Mouse (Mus musculus): ENCODE measurements at regions not wholly inside any gene's neighbourhood (a gene's known extent, or its start where the extent isn't known, plus 50 kb on each side); places are given as distances from the start of the nearest gene placed in this dataset.
A peak's percentile ranks its signal among the peaks of the same experiment; 100 is the strongest.

DNA sequence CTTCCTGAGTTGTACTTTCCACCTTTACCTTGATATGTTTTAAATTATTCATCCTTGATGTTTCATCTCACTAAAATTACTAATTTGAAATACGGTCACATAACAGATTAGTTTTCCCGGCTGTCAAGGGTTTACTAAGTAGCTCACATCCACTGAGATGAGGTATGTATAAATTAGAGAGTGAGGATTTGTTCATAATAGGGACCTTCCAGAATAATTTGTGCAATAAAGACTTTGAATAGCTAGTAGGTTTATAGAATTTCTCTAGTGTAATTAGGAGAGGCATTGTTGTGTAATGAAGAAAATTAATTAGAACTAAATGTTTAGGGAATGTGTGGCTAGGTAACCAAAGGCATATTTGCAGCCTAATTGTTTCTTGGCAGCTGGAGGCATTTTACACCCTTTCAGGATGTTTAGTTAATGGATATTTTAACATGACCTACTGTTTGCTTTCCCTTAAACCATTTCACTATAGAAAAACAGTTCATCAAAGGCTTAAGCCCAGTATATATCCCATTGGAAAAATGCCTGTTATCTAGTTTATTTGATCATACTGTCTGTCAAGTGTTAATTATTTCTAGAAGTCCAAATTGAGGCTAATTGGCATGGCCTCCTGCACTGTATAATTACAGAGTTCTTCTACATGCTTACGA lies 70.8 kb downstream of the Mat2b start:
- DNase-seq = no peak

DNA sequence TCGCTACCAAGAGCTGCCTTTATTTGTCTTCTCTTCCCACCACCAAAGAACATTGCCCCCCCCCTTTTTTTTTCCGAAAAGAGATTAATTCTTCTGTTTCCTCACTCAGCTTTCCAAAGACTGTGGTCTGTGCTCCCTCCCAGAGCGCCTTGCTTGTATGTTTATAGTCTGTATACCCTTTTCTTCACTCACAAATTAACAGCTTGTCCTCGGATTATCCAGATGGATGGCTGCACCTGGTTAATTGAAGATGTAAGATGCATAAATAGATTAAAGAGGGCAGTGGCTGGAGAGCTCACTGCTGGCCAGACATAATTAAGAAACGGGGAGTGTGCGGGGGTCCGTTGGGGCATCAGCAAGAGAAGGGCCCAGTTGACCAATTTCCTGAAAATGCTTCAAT lies 75.0 kb downstream of the Mat2b start:
- no peak for DNase-seq

- no peak for DNase-seq
Measured at GRCm38 (mm10) chr11:40603008-40603407, 92.0 kb downstream of the Mat2b start.

- peak; percentile 29 for DNase-seq
Measured at GRCm38 (mm10) chr11:40601572-40601909, 93.5 kb downstream of the Mat2b start.

DNA sequence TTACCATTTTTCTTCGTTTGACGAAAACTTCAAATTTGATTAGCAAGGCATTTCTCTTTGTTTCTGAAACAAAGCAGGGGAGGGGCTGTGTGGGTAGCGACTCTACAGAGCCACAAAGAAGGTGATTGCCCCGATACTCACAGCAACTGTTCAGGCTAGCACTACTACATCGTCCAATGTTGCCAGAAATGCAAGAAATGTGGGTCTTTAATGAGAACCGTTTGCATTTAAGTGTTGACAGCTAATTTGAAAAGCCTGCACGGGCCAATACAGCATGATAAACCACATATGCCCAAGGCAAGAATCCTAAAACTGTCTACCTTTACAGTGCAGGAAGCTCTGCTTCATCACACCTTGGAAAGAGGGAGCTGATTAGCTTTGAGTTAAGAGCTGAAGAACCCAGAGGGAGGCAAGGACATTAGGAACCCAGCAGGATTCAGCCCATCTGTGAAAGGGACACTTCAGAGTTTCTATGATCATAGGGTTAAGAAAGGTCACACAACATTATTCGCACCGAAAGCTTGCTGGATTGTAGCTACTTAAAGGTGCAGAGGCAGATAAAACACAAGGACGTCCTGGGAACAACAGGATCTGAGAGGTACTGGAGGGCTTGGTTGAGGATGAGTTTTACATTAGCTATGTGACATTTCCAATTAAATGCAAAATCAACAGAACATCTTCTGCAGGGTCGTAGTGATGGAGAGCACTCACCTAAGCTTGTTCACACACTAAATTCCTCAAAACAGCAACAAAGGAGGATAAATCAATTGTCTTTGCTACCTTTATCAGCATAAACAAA lies 94.0 kb downstream of the Mat2b start:
- no peak for DNase-seq

DNA sequence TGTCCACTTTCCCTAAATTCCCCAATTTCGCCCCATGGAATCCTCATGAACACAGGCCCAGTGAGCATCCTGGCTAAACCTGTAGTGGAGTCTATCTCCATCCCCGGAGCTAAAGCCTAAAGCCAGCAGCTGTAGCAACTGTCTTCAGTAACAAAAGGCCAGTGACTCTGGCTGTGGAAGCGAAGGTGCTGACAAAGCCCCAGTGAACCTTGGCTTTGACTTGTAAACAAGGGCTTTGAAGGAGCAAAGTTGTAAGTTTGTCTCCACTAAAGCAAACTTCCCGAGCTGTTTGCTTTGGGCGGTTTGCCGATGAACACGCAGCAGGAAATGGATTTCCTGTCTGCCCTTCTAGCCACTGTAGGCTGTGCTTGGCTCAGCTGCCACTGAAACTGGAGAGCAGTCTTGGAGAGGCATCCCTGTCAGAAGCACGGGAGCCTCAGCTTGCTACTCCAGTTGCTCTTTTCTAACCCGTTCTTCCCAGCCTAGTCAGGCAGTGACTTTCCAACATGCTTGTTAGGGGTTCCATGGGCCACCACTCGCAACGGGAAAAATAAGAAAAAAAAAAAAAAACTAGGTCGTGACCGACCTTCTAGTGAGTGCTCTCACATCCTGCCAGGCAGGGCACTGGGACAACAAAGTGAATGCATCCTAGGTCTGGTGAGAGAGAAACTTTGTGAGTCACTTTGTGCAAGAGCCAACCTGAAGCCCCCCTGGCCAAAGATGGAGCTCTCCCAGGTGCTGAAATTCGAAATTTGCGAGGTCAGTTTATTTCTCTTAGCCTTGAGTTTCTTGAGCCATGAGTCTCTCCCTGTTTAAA lies 94.8 kb downstream of the Mat2b start:
- peak; percentile 62 for DNase-seq

GRCm38 (mm10) chr11:40596347-40596746 lies 98.7 kb downstream of the Mat2b start:
- no peak for DNase-seq

GRCm38 (mm10) chr11:40592056-40592455 lies 102.9 kb downstream of the Mat2b start:
- DNase-seq = no peak

DNA sequence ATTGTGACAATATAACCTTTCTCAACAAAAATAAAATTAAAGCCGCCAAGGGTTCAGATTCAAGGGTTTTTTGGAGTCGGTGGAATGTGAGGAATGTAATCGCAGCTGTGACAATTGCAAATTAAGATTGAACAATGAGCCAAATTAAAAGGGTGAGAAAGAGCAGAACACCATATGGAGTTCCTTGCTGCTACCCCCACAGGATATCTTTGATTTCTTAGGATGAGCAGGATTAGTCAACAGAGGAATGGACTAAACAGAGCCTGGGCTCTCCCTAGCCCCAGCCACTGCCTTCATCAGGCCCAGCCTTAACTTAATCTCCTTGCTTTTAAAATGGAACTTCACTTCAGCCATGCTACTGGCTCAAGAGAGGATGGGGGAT lies 121.3 kb downstream of the Mat2b start:
- no peak for DNase-seq

DNA sequence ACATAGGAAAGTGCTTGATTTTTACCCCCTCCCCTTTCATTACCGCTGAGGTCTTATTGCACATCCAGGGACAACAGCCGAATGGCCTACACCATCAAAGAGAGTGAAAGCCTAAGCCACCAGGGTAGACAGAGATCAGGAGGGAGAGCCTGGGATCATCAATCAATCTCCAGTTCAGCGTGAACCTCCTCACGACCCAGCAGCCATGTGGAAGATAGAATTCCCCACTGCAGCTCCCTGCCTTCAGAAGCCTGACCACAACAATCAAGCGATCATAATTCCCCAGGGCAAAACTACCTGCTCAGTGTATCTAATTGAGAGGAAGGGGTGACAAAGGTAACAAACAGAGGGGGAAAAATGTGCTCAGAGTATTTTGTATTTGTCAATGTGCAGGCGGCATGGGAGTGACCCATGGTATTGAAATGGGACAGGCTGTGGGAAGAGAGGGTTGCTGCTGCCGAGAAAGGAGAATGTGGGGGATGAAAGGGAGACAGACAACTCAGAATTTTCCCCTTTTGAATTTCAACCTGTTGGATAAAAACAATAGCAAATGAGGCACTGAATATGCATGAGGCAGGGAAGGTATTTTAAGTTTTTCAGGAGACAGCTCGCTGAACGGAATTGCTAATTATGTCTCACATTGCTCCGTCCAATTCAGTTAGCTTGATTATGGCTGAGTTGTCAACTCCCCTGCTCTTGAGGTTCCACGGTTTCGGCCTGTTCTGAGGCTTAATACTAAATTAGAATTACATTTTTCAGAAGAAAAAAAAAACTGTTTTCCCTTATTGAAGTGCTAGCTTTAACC lies 121.8 kb downstream of the Mat2b start:
- no peak for DNase-seq

- DNase-seq = no peak
Measured at GRCm38 (mm10) chr11:40562866-40563265, 132.1 kb downstream of the Mat2b start.

DNA sequence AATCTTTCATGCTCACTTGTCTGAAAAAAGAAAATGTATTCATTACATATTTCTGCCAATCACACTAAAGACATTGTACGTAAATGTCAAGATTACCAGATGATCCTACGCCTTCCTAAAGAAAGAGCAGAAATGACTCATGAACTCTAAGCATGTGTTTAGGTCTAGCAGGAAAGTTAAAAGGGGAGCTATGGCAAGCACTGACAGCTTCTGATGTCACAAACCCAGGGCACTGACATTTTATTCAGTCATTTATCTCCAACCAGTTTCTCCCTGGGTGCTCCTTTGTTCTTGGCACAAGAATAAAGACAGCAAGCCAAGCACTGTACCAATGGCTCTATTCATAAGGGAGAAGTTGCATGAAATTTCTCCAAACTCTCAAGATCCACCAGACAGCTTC lies 133.0 kb downstream of the Mat2b start:
- no peak for DNase-seq

DNA sequence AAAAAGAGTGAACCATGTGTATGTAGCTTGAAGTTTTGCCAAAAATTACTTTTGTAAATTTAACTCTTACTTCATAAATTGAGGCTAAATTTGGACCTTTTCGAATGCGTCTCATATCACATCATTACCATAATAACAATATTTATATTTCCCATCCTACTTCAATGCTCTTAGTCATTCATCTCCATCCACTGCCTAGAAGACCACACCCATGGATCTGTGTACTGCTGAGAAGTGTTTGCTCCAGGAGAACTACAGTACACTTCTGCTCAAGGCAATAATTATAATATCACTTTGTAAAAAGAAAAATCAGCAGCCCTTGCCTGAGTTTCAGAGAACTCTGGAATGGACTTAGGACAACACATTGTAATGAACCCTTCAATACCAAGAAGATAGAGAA lies 133.6 kb downstream of the Mat2b start:
- no peak for DNase-seq

- DNase-seq = no peak
Measured at GRCm38 (mm10) chr11:40558486-40558885, 136.5 kb downstream of the Mat2b start.

DNA sequence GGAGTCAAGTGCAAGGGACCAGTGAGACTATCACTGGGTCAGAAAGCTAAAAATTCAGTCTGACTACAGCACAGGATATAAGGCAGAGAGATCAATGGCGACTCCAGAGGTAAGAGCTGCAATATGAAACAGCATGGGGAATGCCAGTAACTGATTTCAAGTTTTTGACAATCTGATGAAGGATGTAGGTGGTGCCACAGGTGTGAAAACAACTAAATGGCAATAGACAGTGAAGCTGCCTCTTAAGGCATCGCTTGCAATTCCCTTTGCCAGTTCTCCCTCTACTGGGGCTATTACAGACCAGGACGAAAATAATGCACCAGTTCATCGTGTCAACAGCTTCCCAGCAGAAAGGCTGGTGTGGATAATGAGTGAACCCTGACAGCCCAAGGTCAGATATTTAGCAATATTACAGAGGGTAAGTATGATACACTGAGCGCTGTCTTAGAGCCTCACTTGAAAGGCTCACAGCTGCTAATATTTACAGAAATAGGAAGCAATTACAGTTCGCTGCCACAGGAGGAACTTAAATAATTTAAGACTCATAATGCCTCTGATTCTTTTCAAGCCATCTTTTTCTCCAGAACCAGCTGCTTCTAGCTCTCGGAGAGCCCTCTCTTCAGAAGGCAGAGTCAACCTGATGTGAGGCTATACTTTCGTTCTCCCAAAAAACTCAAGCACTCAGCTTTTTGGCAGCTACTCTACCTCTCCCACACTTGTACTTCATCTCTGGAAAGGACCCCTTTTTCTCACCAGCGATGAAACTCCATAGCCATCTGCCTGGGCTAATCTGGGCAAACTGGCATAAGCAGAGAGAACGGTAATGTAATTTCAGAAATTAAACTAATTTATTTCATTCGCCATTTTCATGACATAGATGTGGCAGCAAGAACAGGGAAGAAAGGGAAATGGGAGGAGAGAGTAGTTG lies 139.9 kb downstream of the Mat2b start:
- no peak for DNase-seq

- DNase-seq = no peak
Measured at GRCm38 (mm10) chr11:40552054-40552453, 142.9 kb downstream of the Mat2b start.

GRCm38 (mm10) chr11:40546596-40546995 lies 148.4 kb downstream of the Mat2b start:
- no peak for DNase-seq

DNA sequence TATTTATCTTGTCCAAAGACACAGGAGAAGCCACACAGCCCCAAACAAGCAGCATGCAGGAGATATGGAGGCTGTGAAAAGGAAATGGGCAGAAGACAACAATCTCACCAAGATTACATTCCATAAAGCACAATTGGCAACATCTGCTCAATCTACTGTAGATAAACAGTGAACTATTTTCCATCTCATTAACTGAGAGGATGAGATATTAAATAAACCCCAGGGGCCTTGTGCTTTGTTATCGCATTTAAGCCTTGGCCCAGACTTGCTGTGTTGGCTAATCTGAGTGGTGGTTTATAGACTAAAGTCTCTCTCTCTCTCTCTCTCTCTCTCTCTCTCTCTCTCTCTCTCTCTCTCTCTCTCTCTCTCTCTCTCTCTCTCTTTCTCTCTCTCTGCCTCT lies 149.5 kb downstream of the Mat2b start:
- no peak for DNase-seq

DNA sequence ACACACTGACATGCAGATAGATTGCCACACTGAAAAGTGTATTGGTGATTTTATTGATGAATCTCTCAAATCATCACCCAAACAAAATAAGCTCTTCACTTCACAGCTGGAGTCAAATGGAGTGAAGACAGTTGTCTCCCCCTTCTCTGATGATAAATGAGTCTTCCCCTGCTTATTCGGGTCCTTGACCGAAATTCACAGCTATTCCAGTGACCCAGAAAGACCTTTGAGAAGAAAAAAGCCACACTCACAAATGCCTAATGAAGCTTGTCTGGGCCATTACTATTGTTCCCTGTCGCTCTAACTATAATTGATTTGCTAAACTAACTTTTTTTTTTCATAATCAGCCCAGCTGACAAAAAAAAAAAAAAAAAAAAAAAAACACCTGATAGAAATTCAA lies 154.8 kb downstream of the Mat2b start:
- no peak for DNase-seq

GRCm38 (mm10) chr11:40539776-40540175 lies 155.2 kb downstream of the Mat2b start:
- no peak for DNase-seq

DNA sequence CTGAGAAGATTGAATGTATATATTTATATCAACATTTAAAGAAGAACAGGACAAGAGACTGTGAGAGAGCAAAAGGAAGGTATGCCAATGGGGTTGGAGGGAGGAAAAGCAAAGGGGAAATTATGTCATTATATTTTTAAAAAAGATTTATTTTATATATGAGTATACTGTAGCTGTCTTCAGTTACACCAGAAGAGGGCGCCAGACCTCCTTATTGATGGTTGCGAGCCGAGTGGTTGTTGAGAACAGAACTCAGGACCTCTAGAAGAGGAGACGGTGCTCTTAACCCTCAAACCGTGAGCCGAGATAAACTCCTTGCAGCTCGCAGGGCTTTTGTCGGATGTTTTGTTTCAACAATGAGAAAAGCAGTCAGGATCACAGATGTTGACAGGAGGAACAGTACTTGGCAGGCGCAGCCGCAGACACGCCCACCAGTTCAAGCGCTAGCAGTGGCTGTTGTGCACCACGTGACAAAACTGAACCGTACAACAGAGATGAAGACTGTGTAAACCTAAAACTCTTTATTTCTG lies 158.7 kb downstream of the Mat2b start:
- DNase-seq = no peak
